Mouse (Mus musculus) heart, adult 2 months (tissue): Measurements from ENCODE around the gene Ndufa13. TPM values are rescaled to one million over a fixed set of nuclear protein-coding genes. Genes with fewer than 3 reads are reported as not detected.

Experiments
- DNase-seq, 2 experiments: peaks; one replicate each; pipeline ENCODE4 v3.0.0; 2021
- H3K27ac ChIP-seq: fragments of 200-600 bp; 2 replicates; pipeline ENCODE4 v1.8.1; 2022
- H3K27me3 ChIP-seq: fragments of 200-500 bp; 2 replicates; pipeline ENCODE4 v1.6.1; 2012; ENCODE audit warnings: mild to moderate bottlenecking, low read length, inconsistent platforms, mixed read lengths; ENCODE audit not compliant: control insufficient read depth, insufficient read depth
- H3K36me3 ChIP-seq: fragments of 200-500 bp; 2 replicates; pipeline ENCODE4 v1.6.1; 2012; ENCODE audit warnings: low read length, inconsistent platforms; ENCODE audit not compliant: control insufficient read depth, insufficient read depth
- H3K4me1 ChIP-seq: fragments of 200-500 bp; 2 replicates; pipeline ENCODE4 v1.6.1; 2011; ENCODE audit warnings: low read length; ENCODE audit not compliant: control insufficient read depth, insufficient read depth
- H3K4me3 ChIP-seq: fragments of 200-600 bp; 2 replicates; pipeline ENCODE4 v1.8.1; 2022
- H3K79me2 ChIP-seq: fragments of 200-500 bp; replicated peaks from 2 replicates; pipeline ENCODE4 v1.6.1; 2012; ENCODE audit warnings: mild to moderate bottlenecking, inconsistent platforms, low read length, moderate library complexity, mixed read lengths; ENCODE audit not compliant: control insufficient read depth, insufficient read depth
- H3K9ac ChIP-seq: fragments of 200-500 bp; 2 replicates; pipeline ENCODE4 v1.6.1; 2012; ENCODE audit warnings: low read depth, mild to moderate bottlenecking, control low read depth, inconsistent platforms, low read length, mixed read lengths
- CTCF ChIP-seq: fragments of 200-600 bp; IDR thresholded peaks from 2 replicates; pipeline ENCODE4 v1.8.1; 2022; ENCODE audit warnings: antibody characterized with exemption, mild to moderate bottlenecking, moderate library complexity
- EP300 ChIP-seq: fragments of 200-500 bp; IDR thresholded peaks from 2 replicates; pipeline ENCODE4 v1.6.1; 2011; ENCODE audit warnings: low read depth, low read length, control low read depth; ENCODE audit not compliant: insufficient read depth
- POLR2A ChIP-seq: fragments of 200-500 bp; IDR thresholded peaks from 2 replicates; pipeline ENCODE4 v1.6.1; 2011; ENCODE audit warnings: mild to moderate bottlenecking, low read depth, low read length, control low read depth; ENCODE audit not compliant: insufficient read depth
- WGBS: fragments of 180-500 bp; shearing (Covaris S2); methylation state at CpG from one replicate; pipeline ENCODE4 v1.1.7; 2018; 5-methylcytosine and 5-hydroxymethylcytosine counted together
- intact Hi-C: fragments of 180-260 bp; cut with DNase I; formaldehyde crosslinking; loops from one replicate; pipeline ENCODE4 v1.15.1; 2025
- polyA plus RNA-seq: library from polyadenylated mRNA; depleted of rRNA; stranded (reverse); fragments of >200 nt; gene quantifications from 2 replicates; pipeline ENCODE4 v1.2.3, GENCODE M21; 2012
- total RNA-seq, 2 experiments: library from RNA; stranded (reverse); gene quantifications; 2 replicates each; pipeline ENCODE4 v1.2.3; 2021

Ndufa13 gene
- total and polyA plus RNA-seq, 3 experiments = 417 to 492 (median 488) TPM

GRCm38 (mm10) chr8:69923986-69924385 lies 21.6 kb upstream of the Ndufa13 start:
- Histone ChIP-seq H3K27ac (no peak overlapping the region), H3K36me3 (no peaks in the 10 kb centered on the region), H3K4me3 (no peak overlapping the region), H3K79me2 (peaks cover 4% of the 10 kb centered on the region; the same call in 1 of the 2 replicates), H3K27me3 (no peaks in the 10 kb centered on the region), H3K4me1 (peaks cover 13% of the 10 kb centered on the region), H3K9ac (no peak overlapping the region)
- WGBS = 44% methylated on average over 1 of the region's 1 CpGs
- DNase-seq = no peak
- intact Hi-C loops = loop anchor here (5.0 kb wide), 1 partner anchor 33 kb away; no protein-coding TSS in a partner anchor
- TF ChIP-seq CTCF (no peak), POLR2A (no peak), EP300 (no peak)

GRCm38 (mm10) chr8:69921141-69921540 lies 18.8 kb upstream of the Ndufa13 start:
- peaks cover 14% of the 10 kb centered on the region for H3K4me1 ChIP-seq
- H3K36me3 ChIP-seq = no peaks in the 10 kb centered on the region
- no peak overlapping the region for H3K9ac ChIP-seq
- peak overlapping the region; percentile 63 for H3K27ac ChIP-seq
- TF ChIP-seq POLR2A (no peak), CTCF (no peak), EP300 (no peak)
- 71% methylated on average over 2 of the region's 2 CpGs for whole genome bisulfite sequencing
- H3K4me3 ChIP-seq = no peak overlapping the region
- peaks cover 4% of the 10 kb centered on the region; the same call in 1 of the 2 replicates for H3K79me2 ChIP-seq
- no peaks in the 10 kb centered on the region for H3K27me3 ChIP-seq
- intact Hi-C loops = loop anchor here (2.0 to 5.0 kb wide), 2 partner anchors 36 to 56 kb away; no protein-coding TSS in a partner anchor
- no peak for DNase-seq

- Histone ChIP-seq H3K27me3 (no peaks in the 10 kb centered on the region), H3K36me3 (no peaks in the 10 kb centered on the region), H3K4me1 (peaks cover 17% of the 10 kb centered on the region), H3K79me2 (peaks cover 4% of the 10 kb centered on the region; the same call in 1 of the 2 replicates), H3K4me3 (no peak overlapping the region), H3K27ac (peak overlapping the region; percentile 63), H3K9ac (no peak overlapping the region)
- DNase-seq = peak in 1 of 2 experiments; percentile 70
- WGBS = 37% methylated on average over 11 of the region's 11 CpGs
- TF ChIP-seq EP300 (0 out of 2 replicates have a peak, but pooled peaks have one; percentile 10), POLR2A (0 out of 2 replicates have a peak, but pooled peaks have one; percentile 19), CTCF (no peak)
- intact Hi-C loops = loop anchor here (1.0 to 5.0 kb wide), 5 partner anchors 37 to 247 kb away; partner anchors contain the start of gene Ncan
These were observed 17.7 kb upstream of the Ndufa13 start for GRCm38 (mm10) chr8:69919876-69920662.

GRCm38 (mm10) chr8:69919010-69919409 lies 16.7 kb upstream of the Ndufa13 start:
- intact Hi-C loops = loop anchor here (1.0 to 5.0 kb wide), 3 partner anchors 82 to 248 kb away; partner anchors contain the start of gene Ncan
- peak; percentile 65 to 71 for DNase-seq
- WGBS = 29% methylated on average over 1 of the region's 1 CpGs
- Histone ChIP-seq H3K9ac (no peak overlapping the region), H3K27ac (0 out of 2 replicates have a peak overlapping the region, but pooled peaks have one; percentile 15), H3K36me3 (no peaks in the 10 kb centered on the region), H3K79me2 (peaks cover 4% of the 10 kb centered on the region; the same call in 1 of the 2 replicates), H3K4me3 (no peak overlapping the region), H3K27me3 (no peaks in the 10 kb centered on the region), H3K4me1 (peaks cover 17% of the 10 kb centered on the region)
- TF ChIP-seq POLR2A (no peak), EP300 (peak; percentile 81)

GRCm38 (mm10) chr8:69918506-69918905 lies 16.1 kb upstream of the Ndufa13 start:
- Histone ChIP-seq H3K36me3 (no peaks in the 10 kb centered on the region), H3K27ac (no peak overlapping the region), H3K4me3 (no peak overlapping the region), H3K4me1 (peaks cover 15% of the 10 kb centered on the region), H3K79me2 (peaks cover 2% of the 10 kb centered on the region; the same call in 1 of the 2 replicates), H3K9ac (no peak overlapping the region), H3K27me3 (no peaks in the 10 kb centered on the region)
- intact Hi-C loops = loop anchor here (2.0 to 5.0 kb wide), 2 partner anchors 204 to 248 kb away; partner anchors contain the start of gene Ncan
- TF ChIP-seq POLR2A (no peak), EP300 (no peak), CTCF (no peak)
- DNase-seq = no peak
